Mouse (Mus musculus) E14TG2a.4 (cell line): ENCODE data around the gene Ccdc61.
A peak's percentile ranks its signal among the peaks of the same experiment; 100 is the strongest.

Experiments
- H3K27me3 ChIP-seq: 2 replicates; pipeline ENCODE4 v1.6.1; 2014; ENCODE audit warnings: low read length, control low read depth; ENCODE audit not compliant: insufficient read depth
- H3K36me3 ChIP-seq: 2 replicates; pipeline ENCODE4 v1.6.1; 2014; ENCODE audit warnings: low read length, control low read depth; ENCODE audit not compliant: insufficient read depth
- H3K4me1 ChIP-seq: replicated peaks from 2 replicates; pipeline ENCODE4 v1.6.1; 2014; ENCODE audit warnings: low read depth, low read length, control low read depth
- H3K4me3 ChIP-seq: replicated peaks from 2 replicates; pipeline ENCODE4 v1.5.1; 2014; ENCODE audit warnings: mild to moderate bottlenecking, low read length
- H3K9me3 ChIP-seq: 2 replicates; pipeline ENCODE4 v1.6.1; 2014; ENCODE audit warnings: low read length, control low read depth
- CTCF ChIP-seq: conservative IDR thresholded peaks from 2 replicates; pipeline ENCODE4 v1.5.1; 2014; ENCODE audit warnings: low read length
- NANOG ChIP-seq: IDR thresholded peaks from 2 replicates; pipeline ENCODE4 v1.6.1; 2014; ENCODE audit warnings: borderline replicate concordance, low read length, mixed read lengths
- POU5F1 ChIP-seq: IDR thresholded peaks from 2 replicates; pipeline ENCODE4 v1.6.1; 2014; ENCODE audit warnings: low read length, borderline replicate concordance

Gene Ccdc61

DNA sequence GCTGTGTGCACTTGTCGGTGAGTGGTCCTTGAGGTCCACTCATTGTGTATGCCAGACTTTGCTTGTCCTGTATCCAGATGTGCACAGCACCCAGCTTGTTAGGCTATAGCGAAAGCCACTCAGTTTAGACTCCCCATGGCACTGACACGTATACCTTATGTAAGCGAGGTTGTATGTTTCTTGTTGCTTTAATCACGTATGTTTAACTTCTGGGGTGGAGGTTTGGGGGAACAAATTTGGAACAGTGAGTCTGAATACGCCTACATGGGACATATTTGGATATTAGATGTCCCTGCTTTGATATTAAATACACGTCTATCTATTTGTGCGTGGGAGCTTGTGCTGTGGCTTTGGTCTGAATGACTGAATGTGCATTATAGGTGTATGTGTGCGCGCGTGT lies 13.1 kb upstream of the Ccdc61 start:
- Histone ChIP-seq H3K4me3 (no peak overlapping the region), H3K36me3 (no peaks in the 10 kb centered on the region), H3K9me3 (no peaks in the 10 kb centered on the region), H3K4me1 (peaks cover 63% of the 10 kb centered on the region), H3K27me3 (peaks cover 24% of the 10 kb centered on the region)
- no peak for TF ChIP-seq POU5F1

DNA sequence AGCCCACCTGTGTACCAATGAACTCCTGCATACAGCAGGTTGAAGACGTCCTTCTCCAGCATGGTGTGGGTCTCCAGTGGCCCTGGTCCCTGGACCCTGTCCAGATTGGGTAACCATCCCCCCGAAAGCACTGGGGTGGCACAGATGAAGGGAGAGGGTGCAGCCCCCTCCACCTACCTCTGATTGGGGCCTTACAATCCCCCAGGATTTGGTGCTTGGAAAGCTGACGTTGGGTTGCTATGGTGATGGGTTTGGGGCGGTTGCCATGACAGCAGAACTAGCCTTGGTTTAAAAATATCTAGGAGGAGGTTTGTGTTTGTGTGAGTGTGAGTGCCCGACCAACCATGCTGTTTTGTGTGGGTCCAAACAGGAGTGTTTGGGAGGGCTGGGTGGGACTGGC lies 12.6 kb upstream of the Ccdc61 start:
- Histone ChIP-seq H3K4me1 (peaks cover 63% of the 10 kb centered on the region), H3K36me3 (no peaks in the 10 kb centered on the region), H3K27me3 (peaks cover 19% of the 10 kb centered on the region), H3K9me3 (no peaks in the 10 kb centered on the region), H3K4me3 (no peak overlapping the region)
- TF ChIP-seq CTCF (no peak), POU5F1 (no peak), NANOG (no peak)

DNA sequence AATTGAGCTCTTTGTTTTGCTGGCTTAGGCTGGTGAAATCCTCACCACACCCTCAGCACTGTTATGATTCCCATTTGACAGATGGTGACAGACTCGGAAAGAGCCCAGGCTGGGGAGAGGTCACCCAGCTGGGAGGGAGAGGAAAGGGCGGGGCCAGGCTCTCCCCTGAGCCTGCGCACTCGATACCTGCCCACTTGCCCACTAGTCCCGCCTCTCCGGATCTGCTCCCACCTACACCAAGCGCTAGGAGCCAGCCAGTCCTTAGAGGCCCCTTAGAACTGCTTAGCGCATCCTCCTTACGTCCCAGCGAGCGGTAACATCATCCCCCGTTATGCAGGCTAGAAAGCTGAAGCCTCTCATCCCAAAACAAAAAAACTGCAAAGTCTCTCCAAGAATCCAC lies 10.9 kb upstream of the Ccdc61 start:
- Histone ChIP-seq H3K27me3 (peaks cover 2% of the 10 kb centered on the region), H3K4me3 (peak overlapping the region; percentile 27), H3K9me3 (peaks cover 1% of the 10 kb centered on the region; the same call in 1 of the 2 replicates), H3K4me1 (peaks cover 48% of the 10 kb centered on the region), H3K36me3 (no peaks in the 10 kb centered on the region)
- no peak for TF ChIP-seq CTCF
- TF ChIP-seq NANOG: no peak
- no peak for TF ChIP-seq POU5F1

DNA sequence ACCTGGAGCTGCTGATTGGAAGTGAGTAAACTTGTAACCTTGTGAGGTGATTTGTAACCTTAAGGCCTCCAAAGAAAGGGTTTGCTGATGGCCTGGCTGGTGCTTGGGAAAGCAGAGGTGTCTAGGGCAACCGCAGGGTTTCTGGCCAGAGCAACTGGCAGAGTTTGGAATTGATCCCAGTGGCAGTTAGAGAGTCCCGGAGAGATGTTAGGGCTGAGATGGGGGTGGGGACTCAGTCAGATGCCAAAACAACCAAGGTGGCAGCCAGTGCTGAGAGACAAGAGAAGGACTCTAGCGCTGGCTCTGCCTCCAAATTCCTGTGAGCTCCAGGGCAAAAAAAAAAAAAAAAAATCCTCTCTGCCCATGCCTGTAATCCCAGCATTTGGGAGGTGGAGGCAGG lies 7.7 kb upstream of the Ccdc61 start:
- no peak overlapping the region for H3K4me3 ChIP-seq
- H3K27me3 ChIP-seq: peaks cover 3% of the 10 kb centered on the region
- H3K36me3 ChIP-seq: no peaks in the 10 kb centered on the region
- TF ChIP-seq NANOG: no peak
- TF ChIP-seq POU5F1: no peak
- no peak for TF ChIP-seq CTCF
- H3K9me3 ChIP-seq: peaks cover 4% of the 10 kb centered on the region; the same call in 1 of the 2 replicates
- peaks cover 26% of the 10 kb centered on the region for H3K4me1 ChIP-seq

DNA sequence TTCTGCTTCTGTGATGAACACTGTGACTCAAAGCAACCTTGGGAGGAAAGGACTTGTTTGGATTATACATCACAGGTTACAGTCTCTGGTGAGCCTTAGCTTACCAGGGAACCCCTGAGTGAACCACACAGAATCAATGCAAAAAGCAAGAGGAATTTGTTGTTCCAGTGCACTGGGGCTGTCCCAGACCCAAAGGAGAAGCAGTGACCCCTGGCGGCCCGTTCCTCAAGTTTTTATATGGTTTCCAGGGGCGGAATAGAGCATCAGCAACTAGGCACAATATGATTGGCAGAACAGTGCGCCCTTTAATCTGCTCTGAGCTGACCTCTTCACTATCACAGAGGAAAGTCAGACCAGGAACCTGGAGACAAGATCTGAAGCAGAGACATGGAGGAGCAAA lies 6.0 kb upstream of the Ccdc61 start:
- TF ChIP-seq CTCF (no peak), NANOG (no peak), POU5F1 (no peak)
- Histone ChIP-seq H3K4me3 (no peak overlapping the region), H3K9me3 (peaks cover 4% of the 10 kb centered on the region; the same call in 1 of the 2 replicates), H3K27me3 (peaks cover 4% of the 10 kb centered on the region), H3K4me1 (peaks cover 16% of the 10 kb centered on the region), H3K36me3 (no peaks in the 10 kb centered on the region)

DNA sequence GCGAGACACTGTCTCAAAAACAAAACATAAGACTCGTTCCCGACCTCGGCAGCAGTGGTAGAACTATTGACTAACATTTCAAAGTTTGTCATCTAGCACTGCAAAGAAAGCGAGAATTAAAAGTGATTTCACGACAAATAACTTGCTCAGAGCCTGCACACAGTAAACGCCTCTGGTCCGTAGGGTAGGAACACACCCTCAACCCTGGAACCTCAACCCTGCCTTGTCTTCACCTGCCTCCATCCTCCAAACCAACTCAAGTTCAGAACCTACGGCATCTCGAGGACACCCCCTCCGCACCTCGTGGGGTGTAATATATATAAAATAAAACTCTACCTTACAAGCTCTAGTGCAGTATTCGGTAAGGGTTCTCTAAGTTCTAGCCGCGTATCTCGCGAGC lies 418 bp downstream of the Ccdc61 start:
- Histone ChIP-seq H3K36me3 (peaks cover 22% of the 10 kb centered on the region), H3K27me3 (peaks cover 4% of the 10 kb centered on the region), H3K9me3 (no peaks in the 10 kb centered on the region), H3K4me1 (peaks cover 51% of the 10 kb centered on the region), H3K4me3 (peak overlapping the region; percentile 93)
- TF ChIP-seq NANOG: no peak
- no peak for TF ChIP-seq POU5F1
- TF ChIP-seq CTCF: no peak

DNA sequence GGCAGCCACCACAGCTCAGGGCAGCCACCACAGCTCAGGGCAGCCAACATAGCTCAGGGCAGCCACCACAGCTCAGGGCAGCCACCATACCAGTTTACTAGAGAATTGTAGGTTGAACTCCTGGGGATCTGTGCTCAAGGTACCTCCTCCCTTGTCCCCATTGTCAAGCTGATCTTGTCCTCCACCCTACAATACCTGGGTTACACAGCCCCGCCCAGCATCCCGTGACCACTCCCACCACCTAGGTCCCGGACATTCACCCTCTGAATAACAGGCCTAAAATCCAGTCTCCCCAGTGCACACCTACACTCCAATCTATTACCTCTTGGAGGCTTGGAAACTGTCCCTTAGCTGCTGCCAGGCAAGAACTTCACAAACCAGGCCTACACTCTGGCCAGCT lies 5.2 kb downstream of the Ccdc61 start:
- TF ChIP-seq CTCF (no peak), POU5F1 (no peak), NANOG (no peak)
- Histone ChIP-seq H3K36me3 (peaks cover 53% of the 10 kb centered on the region), H3K27me3 (no peaks in the 10 kb centered on the region), H3K4me1 (peaks cover 70% of the 10 kb centered on the region), H3K9me3 (no peaks in the 10 kb centered on the region), H3K4me3 (peak overlapping the region; percentile 32; the same call in 1 of the 2 replicates)

DNA sequence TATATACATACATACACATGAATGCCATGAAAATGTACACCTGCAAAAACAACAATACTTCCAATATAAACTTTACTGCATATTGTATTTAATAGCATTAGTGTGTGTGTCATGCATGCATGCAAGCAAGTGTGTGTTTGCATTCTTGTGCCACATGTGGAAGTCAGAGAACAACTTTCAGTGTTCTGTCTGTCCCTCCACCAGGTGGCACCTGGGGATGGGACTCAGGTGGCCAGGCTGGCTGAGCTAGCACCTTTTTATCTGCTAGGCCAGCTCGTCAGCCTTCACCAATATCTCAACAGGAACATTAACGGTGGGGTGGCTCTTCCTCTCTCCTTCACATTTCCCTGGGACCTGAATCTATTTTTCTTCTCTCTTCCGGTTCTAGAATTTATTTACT lies 7.7 kb downstream of the Ccdc61 start:
- TF ChIP-seq CTCF (no peak), POU5F1 (no peak), NANOG (no peak)
- Histone ChIP-seq H3K9me3 (no peaks in the 10 kb centered on the region), H3K27me3 (no peaks in the 10 kb centered on the region), H3K4me1 (peaks cover 49% of the 10 kb centered on the region), H3K36me3 (peaks cover 63% of the 10 kb centered on the region), H3K4me3 (no peak overlapping the region)

DNA sequence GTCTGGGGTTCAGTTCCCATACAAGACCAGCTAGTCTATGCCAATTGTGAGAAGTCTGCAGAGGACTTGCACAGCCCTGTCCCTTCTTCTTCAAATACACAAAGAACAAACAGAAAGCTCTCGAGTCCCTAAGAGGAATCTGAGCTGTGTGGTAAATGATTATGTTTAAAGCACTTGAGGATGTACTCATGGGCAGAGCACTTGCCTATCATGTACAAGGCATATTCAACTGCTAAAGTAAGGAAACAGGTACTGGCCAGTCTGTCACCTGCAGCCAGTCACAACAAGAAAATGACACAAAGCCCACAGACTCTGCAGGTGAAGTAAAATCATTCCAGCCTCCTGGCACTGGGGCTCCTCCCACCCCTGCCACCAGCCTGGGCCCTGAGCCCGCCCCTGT lies 9.7 kb downstream of the Ccdc61 start:
- Histone ChIP-seq H3K9me3 (no peaks in the 10 kb centered on the region), H3K27me3 (no peaks in the 10 kb centered on the region), H3K36me3 (peaks cover 62% of the 10 kb centered on the region), H3K4me1 (peaks cover 33% of the 10 kb centered on the region), H3K4me3 (no peak overlapping the region)
- TF ChIP-seq CTCF (no peak), NANOG (no peak), POU5F1 (no peak)
